Mouse (Mus musculus): Measurements from ENCODE around the gene Gigyf2.

The Gigyf2 gene

DNA sequence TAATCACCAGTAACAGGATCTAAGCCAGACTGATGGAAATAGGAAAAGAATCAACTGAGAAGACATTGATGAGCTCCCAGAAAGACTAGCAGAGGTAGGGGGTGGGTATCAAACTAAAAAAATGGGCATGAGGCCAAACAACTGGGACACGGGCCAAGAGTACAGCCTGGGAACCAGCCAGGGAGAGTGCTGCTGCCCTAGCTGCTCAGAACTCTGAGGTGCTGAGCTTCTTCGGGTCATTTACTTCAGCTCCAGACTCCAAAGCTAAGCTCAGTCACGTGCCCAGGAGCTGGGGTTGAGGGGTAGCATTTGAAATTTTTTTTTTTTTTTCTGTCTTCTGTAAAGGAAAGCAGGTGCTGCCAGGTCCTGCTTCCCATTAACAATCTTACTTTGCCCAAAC, 10.1 kb upstream of the Gigyf2 start:
- no peak for DNase-seq (ENCODE audit: inconsistent ontology term)

DNA sequence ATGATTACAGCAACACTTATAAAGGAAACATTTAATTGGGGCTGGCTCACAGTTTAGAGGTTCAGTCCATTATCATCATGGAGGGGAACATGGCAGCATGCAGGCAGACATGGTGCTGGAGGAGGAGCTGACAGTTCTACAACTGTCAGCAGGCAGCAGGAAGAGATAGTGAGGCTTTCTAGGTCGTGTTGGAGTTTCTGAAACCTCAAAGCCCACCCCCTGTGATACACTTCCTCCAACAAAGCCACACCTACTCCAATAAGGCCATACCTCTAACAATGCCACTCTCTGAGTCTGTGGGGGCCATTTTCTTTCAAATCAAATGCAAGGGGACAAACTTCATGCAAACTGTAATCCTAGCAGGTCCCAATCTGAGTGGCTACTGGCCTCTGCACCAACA, 5.7 kb upstream of the Gigyf2 start:
- DNase-seq (ENCODE audit: inconsistent ontology term): no peak

DNA sequence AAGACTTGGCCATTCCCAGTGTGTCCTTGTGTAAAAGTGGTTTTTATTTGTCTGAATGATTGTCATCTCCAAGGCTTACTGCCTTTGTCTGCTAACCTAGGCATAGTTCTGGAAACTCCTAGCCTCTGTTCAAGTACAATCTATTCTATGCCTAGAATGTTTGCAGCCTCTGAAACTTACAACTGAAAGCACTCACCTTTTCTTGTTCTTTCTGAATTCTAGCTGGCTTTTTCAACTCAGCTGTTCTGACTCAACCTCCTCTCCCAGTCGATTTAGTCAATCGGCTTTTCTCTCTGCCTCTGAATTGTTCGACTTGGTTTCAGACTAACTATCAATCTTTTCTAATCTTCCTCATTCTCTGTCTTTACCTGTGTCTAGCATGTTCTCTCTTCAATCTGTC, 4.0 kb upstream of the Gigyf2 start:
- DNase-seq (ENCODE audit: inconsistent ontology term): no peak

DNA sequence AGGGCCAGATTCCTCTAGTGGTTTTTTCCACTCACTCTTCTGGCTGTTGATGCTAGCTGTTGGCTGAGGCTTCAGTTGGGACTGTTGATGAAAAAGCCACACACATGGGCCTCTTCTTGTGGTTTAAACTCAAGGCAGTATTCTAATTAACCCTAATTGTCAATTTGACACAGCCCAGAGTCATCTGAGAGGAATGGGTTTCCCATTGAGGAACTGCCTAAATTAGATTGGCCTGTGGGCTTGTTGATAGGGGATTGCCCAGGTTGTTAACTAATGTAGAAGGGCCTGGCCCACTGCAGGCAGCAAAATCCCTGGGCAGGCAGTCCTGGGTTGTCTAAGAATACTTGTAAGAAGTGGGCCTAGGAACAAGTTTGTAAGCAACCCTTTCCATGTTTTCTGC, 2.1 kb upstream of the Gigyf2 start:
- peak; percentile 74 for DNase-seq (ENCODE audit: inconsistent ontology term)

DNA sequence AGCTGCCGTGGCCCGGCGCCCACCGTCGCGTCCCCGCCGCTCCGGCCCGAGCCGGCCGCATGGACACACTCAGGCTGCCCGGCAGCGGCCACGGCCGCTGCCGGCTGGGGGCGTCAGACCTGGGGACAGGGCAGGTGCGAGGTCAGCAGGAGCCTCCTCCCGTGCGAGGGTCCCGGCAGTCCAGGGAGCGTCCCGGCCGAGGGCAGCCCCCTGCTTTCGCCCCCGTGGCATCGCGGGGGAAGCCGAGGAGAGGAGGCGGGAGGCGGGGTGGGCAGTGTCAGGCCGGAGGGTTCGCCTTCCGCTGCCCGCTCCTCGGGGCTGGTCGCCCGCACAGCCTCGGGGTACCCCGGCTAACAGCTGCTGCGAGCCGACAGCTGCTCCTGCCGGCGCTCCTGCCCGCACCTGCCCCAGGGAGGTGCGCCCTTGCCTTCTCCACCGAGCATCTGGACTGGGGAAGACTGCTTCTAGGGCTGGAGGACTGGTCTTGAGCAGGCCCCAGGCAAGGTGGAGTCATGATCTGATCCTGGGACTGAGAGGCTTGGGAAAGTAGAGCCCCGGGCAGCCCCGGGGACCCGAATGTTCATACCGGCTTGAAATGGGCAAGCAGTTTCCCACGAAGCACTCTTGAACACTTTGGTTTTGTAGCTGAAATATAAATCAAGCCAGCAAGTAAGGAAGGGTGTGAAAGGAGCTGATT, 515 bp downstream of the Gigyf2 start:
- DNase-seq (ENCODE audit: inconsistent ontology term): no peak

DNA sequence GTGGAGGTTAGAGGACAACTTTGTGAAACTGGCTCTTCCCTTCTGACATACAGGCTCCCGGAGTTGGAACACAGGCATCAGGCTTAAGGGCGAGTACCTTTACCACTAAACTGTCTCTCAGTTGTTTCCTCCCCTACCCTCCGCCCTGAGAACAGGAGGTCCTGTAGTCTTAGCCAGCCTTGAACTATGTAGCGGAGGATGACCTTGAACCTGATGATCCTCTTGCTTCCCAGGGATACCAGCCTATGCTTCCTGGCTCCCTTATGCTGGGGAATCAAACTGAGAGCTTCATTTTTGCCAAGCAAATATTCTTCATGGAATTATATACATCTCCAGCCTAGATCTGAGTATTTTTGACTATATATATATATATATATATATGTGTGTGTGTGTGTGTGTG, 5.0 kb downstream of the Gigyf2 start:
- no peak for DNase-seq (ENCODE audit: inconsistent ontology term)

DNA sequence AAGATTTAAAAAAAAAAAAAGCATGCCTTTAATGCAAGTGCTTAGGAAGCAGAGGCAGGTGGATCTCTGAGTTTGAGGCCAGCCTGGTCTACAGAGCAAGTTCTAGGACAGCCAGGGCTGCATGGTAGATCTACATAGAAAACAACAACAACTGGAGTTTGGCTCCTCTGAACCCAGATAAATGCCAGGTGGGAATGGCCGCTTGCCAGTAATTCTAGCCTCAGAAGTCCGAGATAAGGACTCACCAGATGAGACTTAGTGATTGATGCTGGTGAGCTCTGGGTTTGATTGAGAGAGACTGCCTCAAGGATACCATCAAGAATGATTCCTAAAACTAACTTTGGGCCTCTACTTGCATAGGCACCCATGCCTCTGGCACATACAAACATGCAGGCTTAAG, 23.8 kb downstream of the Gigyf2 start:
- no peak for DNase-seq (ENCODE audit: inconsistent ontology term)

DNA sequence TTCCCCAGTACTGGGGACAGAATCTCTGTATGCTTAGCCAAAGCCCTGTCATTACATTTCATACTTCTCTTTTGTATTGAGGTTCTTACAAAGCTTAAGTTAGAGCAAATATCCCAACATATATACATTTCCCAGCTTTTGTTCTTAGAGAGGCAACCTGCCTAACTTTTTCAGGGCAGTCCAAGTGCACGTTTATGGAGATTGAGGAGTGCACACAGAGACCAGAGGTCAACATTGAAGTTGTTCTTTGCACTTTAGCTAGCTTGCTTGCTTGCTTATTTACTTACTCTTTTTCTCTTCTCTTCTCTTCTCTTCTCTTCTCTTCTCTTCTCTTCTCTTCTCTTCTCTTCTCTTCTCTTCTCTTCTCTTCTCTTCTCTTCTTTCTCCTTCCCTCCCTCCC, 33.5 kb downstream of the Gigyf2 start:
- no peak for DNase-seq (ENCODE audit: inconsistent ontology term)

DNA sequence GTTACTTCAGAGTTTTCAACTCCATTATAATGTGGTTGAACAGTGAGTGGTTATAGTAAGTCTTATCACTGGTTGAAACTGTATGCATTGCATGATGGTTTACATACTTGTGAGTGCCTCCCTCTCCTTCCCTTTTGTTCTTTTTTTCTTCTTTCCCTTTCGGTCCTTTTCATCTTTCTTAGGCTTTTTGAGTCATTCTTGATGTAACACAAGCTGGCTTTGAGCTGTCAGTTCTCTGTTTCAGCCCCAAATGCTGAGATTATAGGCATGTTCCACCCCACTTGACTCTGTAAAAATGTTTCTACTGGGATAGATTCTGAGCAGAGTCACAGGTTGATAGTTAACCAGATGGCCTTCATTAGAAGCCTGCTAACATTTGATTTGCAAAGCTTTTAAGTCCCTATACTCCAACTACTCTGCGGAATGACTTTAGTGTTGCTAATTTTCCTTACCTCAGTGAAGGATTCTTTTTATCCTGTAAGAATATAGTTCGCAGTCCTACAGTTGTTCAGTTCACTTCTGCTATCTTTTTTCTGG, 51.3 kb downstream of the Gigyf2 start:
- no peak for DNase-seq (ENCODE audit: inconsistent ontology term)

DNA sequence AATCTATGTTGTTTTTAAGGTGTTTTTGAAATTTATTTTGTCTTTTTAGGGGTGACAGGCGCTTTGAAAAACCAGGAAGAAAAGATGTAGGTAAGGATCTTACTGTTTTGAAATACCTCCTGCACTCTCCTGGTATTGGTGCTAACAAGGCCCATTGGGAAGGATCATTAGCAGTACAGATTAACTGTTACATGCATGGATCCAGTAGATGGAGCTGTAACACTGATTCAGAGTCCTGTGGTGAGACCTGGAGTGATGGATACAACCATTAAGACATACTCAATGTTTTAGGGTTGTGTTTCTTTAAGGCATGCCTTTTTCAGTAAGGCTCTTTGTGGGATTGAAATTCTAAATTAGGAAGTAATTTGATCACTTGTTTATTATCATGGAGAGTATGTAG, 53.1 kb downstream of the Gigyf2 start:
- DNase-seq (ENCODE audit: inconsistent ontology term): no peak

DNA sequence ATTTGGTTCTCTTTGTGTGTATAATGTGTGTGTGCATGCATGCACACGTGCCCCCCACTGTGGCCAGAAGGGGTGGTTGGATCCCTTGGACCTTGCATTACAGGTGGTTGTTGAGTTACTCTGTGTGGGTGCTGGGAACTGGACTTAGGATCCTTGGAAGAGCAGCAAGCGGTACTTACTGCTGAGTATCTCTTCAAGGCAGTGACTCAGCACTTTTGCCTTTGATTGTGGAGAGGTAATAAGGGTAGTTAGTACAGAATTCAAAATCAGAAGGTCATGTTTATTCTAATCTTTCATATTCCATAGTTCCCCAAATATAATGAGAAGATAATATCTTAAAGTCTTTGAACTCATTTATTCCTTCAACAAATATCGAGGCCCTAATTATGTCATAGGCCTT, 54.4 kb downstream of the Gigyf2 start:
- DNase-seq (ENCODE audit: inconsistent ontology term): no peak

DNA sequence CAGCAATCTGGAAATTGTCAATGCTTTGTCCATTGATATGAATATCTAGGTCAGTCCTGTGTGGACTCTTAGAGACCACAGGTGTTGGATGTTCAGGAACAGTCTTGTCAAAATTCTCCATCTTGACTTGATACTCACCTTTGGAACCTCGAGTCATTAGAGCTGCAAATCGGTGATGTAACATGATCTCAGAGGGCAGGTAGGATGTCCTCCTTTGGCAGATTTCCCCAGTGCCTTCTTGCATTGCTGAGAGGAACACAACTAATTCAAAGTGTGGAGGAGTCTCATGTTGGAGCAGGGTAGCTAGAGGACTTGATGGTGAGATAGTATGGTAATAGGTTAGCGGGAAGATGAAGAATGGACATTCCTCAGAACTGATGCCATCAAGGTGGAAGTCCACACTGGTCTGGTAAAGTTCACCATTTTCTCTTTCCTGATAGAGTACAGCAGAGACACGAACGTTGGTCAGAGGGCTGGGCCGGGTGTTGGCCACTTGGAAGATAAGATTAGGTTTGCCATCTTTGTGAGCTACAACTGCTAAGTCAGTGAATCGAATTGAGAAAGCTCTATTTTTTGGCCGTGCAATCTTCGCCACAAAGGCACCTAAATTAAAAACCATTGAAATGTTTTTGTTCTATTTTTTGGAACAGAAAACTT, 59.8 kb downstream of the Gigyf2 start:
- no peak for DNase-seq (ENCODE audit: inconsistent ontology term)

DNA sequence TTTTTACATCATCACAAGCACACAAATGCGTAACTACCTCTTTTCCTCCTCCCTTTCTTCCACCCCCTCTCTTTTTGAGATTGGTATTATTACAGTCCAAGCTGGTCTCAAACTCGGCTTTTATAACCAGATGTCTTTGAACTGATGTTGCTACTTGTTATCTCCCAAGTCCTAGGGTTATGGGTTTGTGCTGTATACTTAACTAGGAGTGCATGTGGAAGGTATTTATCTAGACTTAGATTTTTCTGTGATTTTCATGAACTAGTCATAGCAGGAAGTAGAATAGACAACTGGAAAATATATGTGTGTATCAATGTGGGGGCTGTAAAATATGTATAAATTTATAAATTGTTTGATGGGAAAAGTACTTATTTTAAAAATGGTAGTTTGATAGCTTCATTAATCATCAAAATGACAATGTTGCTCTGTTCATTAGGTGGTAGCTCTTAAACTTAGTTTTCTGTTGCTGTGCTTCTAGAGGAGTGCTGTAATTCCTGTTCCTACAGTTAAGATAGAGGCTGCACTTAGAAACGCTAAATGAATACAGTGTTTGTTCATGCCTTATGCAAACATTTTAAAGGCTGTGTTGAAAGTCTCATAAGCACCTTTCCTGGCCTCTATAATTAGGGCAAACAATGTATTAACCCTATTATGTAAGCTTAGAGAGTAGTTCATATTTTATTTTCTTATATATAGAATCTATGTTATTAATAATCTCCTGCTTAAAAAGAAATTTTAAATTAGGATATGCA, 66.8 kb downstream of the Gigyf2 start:
- DNase-seq (ENCODE audit: inconsistent ontology term): no peak

DNA sequence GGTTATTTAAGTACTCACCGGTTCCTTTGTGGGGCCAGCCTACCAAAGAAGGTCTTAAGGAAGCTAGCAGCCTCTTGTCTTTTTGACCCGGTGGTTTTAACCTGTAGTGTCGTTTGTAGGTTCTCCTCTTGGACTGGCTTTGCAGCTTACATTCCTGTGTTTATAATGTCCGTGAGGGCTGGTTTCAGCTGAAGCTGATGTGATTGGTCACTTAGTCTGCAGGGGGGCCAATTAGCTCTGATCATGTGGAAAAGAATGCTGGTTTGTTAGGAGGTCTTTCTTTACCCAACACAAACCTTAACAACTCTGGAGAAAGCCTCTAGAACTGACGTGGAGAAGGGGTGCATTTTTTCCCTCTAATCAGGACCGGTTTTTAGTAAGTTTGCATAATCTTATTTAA, 67.8 kb downstream of the Gigyf2 start, which contains the start of gene Kcnj13:
Gene Kcnj13, minus strand, starts transcription at position 136 of the 400 bp plus-strand sequence.
- DNase-seq (ENCODE audit: inconsistent ontology term): peak; percentile 43

DNA sequence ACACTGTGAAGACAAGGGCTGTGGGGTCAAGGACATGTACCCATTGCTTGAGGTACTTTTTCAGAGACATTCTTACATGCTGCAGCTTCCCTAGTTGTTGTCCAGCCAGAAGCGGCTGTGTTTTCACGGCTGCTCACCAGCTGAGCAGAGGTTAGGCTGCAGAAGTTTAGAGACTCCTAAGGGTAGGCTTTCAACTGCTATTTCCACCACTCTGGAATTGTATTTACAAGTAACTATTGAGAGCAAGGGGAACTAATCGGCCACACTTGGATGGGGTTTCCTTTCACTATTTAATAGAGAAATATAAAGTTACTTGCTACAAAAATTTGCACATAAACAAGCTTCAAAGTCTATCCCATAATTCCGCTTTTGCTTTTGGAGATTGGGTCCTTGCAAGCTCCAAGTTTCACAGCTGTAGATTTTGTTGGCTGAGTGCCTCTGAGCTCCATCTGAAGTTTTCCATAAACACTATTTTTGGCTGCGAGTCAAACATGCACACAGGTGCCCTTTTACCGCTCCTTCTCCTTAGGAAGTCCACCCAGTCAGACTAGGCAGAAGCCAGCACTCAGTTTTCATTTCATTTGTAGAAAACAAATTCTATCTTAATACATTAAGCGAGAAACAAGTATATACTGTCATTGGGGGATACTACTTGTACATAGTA, 70.3 kb downstream of the Gigyf2 start:
- no peak for DNase-seq (ENCODE audit: inconsistent ontology term)

DNA sequence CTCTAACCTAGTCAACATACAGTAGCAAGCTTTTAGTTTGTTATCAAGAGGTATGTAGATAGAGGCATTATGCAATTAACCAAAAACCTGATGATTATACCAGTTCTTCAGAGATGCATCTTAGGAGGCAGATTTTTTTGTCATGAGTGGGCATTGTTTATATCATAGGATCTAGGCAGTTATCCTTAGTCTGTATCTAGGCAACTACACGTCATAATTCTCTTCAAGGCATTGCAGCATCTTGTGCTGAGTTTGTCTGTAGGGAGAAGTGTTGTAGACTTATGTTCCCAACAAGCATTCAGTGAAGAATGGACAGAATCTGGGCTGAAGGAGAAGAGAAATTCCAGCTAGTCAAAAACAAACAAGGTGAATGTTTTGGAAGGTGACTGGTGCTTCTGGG, 77.9 kb downstream of the Gigyf2 start:
- no peak for DNase-seq (ENCODE audit: inconsistent ontology term)

DNA sequence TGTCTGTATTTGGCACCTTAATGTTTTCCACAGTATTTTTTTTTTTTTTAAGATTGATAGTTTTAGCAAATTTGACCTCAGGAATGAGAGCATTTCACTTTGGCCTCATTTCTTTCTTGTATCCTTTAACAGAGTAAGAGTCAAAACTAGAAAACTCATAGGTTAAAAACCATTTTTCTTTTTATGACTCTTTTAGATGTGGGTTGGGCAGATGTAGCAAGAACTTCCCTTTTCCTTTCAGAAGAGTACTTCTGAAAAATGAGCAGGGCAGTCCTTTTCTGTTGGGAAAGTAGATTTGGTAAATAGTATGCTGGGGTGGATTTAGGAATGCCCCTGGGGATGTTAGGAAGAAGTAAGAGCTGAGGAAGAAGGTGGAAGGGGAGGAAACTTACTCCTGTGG, 79.2 kb downstream of the Gigyf2 start:
- DNase-seq (ENCODE audit: inconsistent ontology term): no peak

DNA sequence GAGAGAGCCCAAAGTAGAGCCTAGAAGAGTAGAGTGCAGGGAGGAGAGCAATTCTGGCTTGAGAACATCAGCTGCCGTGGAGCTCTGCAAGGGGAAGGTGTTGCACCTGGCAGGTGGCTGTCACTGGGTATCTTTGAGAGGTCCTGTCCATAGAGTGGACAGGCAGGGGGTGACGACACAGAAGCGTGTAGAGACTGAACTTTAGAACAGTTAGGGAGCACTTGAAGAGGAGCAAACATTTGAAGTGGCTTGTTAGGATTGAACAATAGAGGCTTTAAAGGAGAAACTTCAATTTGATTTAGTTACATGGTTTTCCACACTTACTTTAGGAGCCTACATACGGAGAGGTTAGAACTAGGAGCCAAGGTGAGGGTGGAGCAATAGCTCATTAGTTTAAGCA, 82.6 kb downstream of the Gigyf2 start:
- DNase-seq (ENCODE audit: inconsistent ontology term): no peak

DNA sequence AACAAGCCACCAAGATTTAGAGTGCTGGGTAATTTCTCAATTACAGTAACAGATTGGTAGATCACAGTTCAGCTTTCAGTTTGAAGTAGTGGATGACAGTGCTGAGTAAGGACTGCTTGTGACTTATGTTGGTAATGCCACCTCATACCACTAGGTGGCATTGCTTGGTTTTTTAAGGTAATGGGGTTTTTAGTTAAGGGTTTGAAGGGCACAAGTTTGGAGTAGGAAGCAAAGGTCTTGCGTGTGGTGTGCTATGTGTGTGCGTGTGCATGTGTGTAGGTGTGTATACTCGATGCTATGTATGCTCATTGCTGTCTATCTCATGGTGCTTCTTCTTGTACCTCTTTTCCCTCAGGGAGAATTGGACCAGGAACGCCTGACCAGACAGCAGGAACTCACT, 91.9 kb downstream of the Gigyf2 start:
- peak; percentile 4 for DNase-seq (ENCODE audit: inconsistent ontology term)

DNA sequence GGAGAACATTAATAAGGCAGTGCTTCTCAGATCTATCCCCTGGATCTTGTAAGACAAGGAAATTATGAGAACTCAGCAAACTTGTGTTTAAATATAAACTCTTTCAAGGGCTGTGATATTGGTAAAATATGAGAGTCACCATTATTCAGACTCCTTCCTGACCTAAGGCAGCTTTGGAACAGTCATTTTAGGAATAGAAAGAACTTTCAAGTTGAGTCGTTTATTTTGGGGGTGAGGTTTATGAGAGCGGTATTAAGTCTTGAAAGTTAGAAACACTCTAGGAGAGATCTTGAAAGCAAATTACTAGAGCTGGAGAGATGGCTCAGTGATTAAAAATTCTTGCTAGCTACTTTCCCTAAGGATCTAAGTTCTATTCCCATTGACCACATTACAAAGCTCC, 108.3 kb downstream of the Gigyf2 start:
- no peak for DNase-seq (ENCODE audit: inconsistent ontology term)

DNA sequence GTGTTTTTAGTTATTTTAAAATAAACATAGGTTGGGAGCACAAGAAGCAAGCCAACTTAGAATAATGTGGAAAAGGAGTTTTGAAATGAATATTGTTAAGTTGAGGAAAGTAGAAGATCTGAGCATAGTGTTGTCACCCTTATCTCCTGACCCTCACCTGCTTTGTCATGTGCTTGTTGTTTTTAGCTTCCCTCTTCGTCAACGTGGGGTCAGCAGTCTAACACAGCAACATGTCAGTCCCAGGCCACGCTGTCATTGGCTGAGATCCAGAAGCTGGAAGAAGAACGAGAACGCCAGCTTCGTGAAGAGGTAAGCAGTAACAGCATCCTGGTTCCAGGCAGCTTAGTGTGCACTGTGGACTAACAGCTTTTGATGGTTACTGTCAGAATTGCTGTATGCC, 109.8 kb downstream of the Gigyf2 start:
- no peak for DNase-seq (ENCODE audit: inconsistent ontology term)

Data from Muller cell, postnatal 12 days (primary cell).